ENCODE assay signal across 13 mouse cellular contexts in the genomic region with DNA sequence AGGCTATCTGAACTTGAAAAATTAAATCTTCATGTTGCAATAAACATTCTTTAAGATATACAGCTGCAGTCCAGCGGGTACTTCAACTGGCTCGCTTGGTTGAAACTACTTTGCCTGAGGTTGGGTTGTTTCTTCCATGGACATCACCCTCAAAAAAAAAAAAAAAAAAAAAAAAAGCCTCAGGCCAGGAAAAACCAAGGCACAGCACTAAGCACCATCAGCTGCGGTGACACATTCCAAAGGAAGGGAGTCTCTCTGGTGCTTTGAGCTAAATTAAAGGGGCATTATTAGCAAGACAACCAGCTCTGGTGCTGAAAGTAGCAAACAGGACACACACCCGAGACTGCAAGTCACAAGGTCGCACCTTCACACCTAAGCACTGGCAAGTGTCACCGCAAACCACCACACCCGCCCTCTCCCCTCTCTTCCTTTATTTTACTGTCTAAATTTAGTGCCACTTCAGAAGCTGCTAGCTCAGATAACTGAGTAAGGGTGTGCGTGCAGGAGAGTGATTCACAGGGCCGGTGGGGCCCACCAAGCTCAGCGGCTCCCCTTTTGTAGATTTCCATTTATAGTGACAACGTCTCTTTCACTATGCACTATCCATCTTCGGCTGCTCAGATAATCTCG.
A peak's percentile ranks its signal among the peaks of the same experiment; 100 is the strongest.
DNase-seq lines count a peak whose midpoint lies in the region; ATAC-seq and TF ChIP-seq lines count a peak whose summit lies in the region.
"Had no signal": no experiment of that assay in that cellular context is flagged by ENCODE, and none has a peak within 500 bp of the region (broad histone marks: within the 10 kb centered on the region; RNA-seq: fewer than 3 reads in every experiment).

No protein-coding gene starts in this region.

- H3K27ac ChIP-seq in heart, embryonic 11.5 days (ENCODE audit: low read depth, low read length) = peak overlapping the region; percentile 69
- no peak overlapping the region for H3K27ac ChIP-seq in liver, embryonic 14.5 days
- H3K27ac ChIP-seq: forebrain, embryonic 10.5 days; midbrain, embryonic 10.5 days had no signal

- H3K9me3 ChIP-seq in heart, embryonic 11.5 days (replicated peaks; ENCODE audit: control insufficient read depth, low read length) = no peaks in the 10 kb centered on the region
- no peaks in the 10 kb centered on the region for H3K9me3 ChIP-seq in liver, embryonic 14.5 days (ENCODE audit: control insufficient read depth, low read length)
- H3K9me3 ChIP-seq: forebrain, embryonic 10.5 days; midbrain, embryonic 10.5 days had no signal

- peak overlapping the region; percentile 41 for H3K4me2 ChIP-seq in heart, embryonic 11.5 days
- H3K4me2 ChIP-seq in liver, embryonic 14.5 days (ENCODE audit: low read depth) = peak overlapping the region; percentile 40

- no peaks in the 10 kb centered on the region for H3K27me3 ChIP-seq in heart, embryonic 11.5 days (ENCODE audit: control insufficient read depth, insufficient read depth, low read length)
- H3K27me3 ChIP-seq in liver, embryonic 14.5 days (ENCODE audit: control insufficient read depth, insufficient read depth, low read length) = no peaks in the 10 kb centered on the region

- no peak overlapping the region for H3K4me3 ChIP-seq in heart, embryonic 11.5 days (ENCODE audit: low read depth, low read length)
- no peak overlapping the region for H3K4me3 ChIP-seq in liver, embryonic 14.5 days (ENCODE audit: insufficient read depth in 1 of 2, low read depth in 2 of 2, low read length in 2 of 2)
- H3K4me3 ChIP-seq: forebrain, embryonic 10.5 days; midbrain, embryonic 10.5 days had no signal

- no peak for TF ChIP-seq CTCF in liver, embryonic 14.5 days (IDR thresholded peaks at IDR 0.05; ENCODE audit: low read depth)

- H3K36me3 ChIP-seq in heart, embryonic 11.5 days (ENCODE audit: control insufficient read depth, insufficient read depth, low read length) = no peaks in the 10 kb centered on the region
- H3K36me3 ChIP-seq in liver, embryonic 14.5 days (replicated peaks; ENCODE audit: control insufficient read depth, insufficient read depth, low read depth) = no peaks in the 10 kb centered on the region
- H3K36me3 ChIP-seq: forebrain, embryonic 10.5 days; midbrain, embryonic 10.5 days had no signal

- ATAC-seq in heart, embryonic 11.5 days (replicated peaks; ENCODE audit: insufficient number of reproducible peaks, low FRiP score, low TSS enrichment) = peak; percentile 88
- ATAC-seq in liver, embryonic 14.5 days (ENCODE audit: insufficient read depth) = peak; percentile 87
- ATAC-seq in cerebellum, adult (ENCODE audit: insufficient number of reproducible peaks, low FRiP score, low TSS enrichment) = no peak

- peak; percentile 75 for TF ChIP-seq EP300 in liver, embryonic 14.5 days (IDR thresholded peaks at IDR 0.05; ENCODE audit: low read depth)

- DNase-seq in heart, postnatal 25 days (ENCODE audit: low spot score) = no peak
- DNase-seq in c-Kit-positive CD71-negative TER-119-negative erythroid progenitor cells, embryonic 14.5 days (ENCODE audit: low read depth) = peak; percentile 22
- DNase-seq in liver, embryonic 14.5 days (ENCODE audit: low read depth in 3 of 3, low spot score in 3 of 3) = peak; percentile 24 to 41 (median 31)
- DNase-seq in thymus, postnatal 10 days (ENCODE audit: low spot score in 2 of 2) = peak; percentile 6
- DNase-seq in urinary bladder, adult 2 months (ENCODE audit: low spot score) = no peak
- DNase-seq in kidney, postnatal 4 days = no peak
- DNase-seq: adrenal gland, adult 8-10 months; gastrocnemius, postnatal 36 days; left cerebral cortex, postnatal 4 days had no signal

- intact Hi-C loops in heart, postnatal 25 days (cut with DNase I) = loop anchor here (5.0 kb wide), 1 partner anchor 149 kb away; a partner anchor contains a TSS

- WGBS in heart, embryonic 11.5 days (ENCODE audit: insufficient replicate concordance) = 26% methylated on average over 13 of the region's 13 CpGs
- 18% methylated on average over 13 of the region's 13 CpGs for WGBS in liver, embryonic 14.5 days (ENCODE audit: insufficient replicate concordance)

- peaks cover 19% of the 10 kb centered on the region for H3K4me1 ChIP-seq in heart, embryonic 11.5 days (ENCODE audit: control insufficient read depth, insufficient read depth, low read length)
- peaks cover 21 to 42% of the 10 kb centered on the region in 2 experiments for H3K4me1 ChIP-seq in liver, embryonic 14.5 days (replicated peaks; ENCODE audit: control insufficient read depth in 2 of 2, insufficient read depth in 2 of 2, low read length in 1 of 2)
- H3K4me1 ChIP-seq: midbrain, embryonic 10.5 days had no signal

- H3K9ac ChIP-seq in heart, embryonic 11.5 days (ENCODE audit: low read depth, low read length) = no peak overlapping the region
- H3K9ac ChIP-seq in liver, embryonic 14.5 days (replicated peaks) = 0 out of 2 replicates have a peak overlapping the region, but pooled peaks have one; percentile 7

Comparison
In these comparisons a context has a peak if more than half of its experiments do, and no peak if none do; other contexts are left out.
1. DNase-seq: peak in c-Kit-positive CD71-negative TER-119-negative erythroid progenitor cells, embryonic 14.5 days (single experiment), liver, embryonic 14.5 days (3 of 3) and thymus, postnatal 10 days (2 of 2); none in heart, postnatal 25 days (single experiment), urinary bladder, adult 2 months (single experiment) and kidney, postnatal 4 days (0 of 2).